Mouse (Mus musculus) cerebellum, adult (tissue): ENCODE results near the gene 4933412E24Rik.

ENCODE experiments used
- ATAC-seq: cut with Nextera tagmentation; 2 replicates; pipeline ENCODE4 v1.9.2; 2017; ENCODE audit warnings: mild to moderate bottlenecking, moderate library complexity, mixed read lengths; ENCODE audit not compliant: insufficient number of reproducible peaks, low FRiP score, low TSS enrichment

The 4933412E24Rik gene

GRCm38 (mm10) chr15:60016513-60016912 is at the start of gene 4933412E24Rik:
Gene 4933412E24Rik (minus strand): TSS chr15:60016613.
- ATAC-seq: no peak

GRCm38 (mm10) chr15:60030728-60031127 is 14.3 kb upstream of the 4933412E24Rik start:
- no peak for ATAC-seq

GRCm38 (mm10) chr15:60021256-60021655 is 4.8 kb upstream of the 4933412E24Rik start:
- ATAC-seq: no peak

DNA sequence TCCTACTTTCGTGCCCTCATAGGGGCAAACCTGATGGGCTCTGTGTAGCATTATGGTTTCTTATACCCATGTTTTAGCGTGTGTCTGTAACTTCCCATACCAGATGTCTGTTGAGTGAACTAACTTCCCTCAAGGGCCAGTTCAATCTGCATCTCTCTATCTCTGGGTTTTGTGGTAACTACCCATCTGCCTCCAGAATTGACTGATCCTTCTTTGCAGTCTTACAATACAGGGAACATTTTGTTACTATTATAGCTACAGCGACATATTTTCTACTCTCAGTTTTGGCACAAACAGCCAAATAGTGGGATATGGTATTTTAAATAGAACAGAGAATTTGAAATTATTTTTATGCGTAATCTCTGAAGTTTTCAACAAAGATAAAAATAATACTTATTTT is 6.2 kb downstream of the 4933412E24Rik start:
- no peak for ATAC-seq

- no peak for ATAC-seq
Measured at GRCm38 (mm10) chr15:60009610-60010009, 6.8 kb downstream of the 4933412E24Rik start.

DNA sequence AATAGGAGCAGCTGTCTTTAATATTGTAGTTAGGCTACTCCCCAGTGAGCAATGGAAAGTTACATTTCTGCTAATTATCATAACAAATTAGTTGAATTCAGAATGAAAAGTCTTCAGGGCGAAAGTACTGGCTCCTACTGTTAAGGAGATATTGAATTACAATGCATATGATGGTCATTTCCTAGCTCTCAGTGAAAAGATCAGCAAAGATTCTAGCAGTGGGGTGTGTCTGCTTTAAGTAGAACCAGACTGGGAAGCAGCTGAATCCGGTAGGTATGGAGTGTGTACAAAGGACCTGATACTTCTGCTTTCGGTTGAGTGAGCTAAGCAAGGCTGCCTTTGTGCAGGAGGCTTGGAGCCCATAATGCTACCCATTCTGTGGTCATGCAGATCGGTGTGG is 32.6 kb downstream of the 4933412E24Rik start:
- ATAC-seq: no peak

- no peak for ATAC-seq
Measured at GRCm38 (mm10) chr15:59975310-59975709, 41.1 kb downstream of the 4933412E24Rik start.

DNA sequence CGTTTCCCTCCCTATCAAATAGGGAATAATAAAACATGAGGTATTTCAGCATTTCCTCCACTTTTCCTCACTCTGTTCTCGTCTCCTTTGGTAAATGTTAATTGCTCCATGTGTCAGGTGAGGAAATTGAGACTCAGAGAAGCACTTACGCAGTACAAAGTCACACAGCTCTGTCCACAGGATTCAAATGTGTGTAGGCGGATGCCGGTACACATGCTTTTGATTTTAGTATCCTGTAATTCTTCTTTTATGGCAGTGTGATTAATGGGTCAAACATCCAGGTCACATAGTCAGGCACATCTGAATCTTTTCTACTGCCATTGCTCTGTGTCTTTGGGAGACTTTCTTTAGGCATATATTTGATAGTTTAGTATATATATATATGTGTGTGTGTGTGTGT is 41.8 kb downstream of the 4933412E24Rik start:
- ATAC-seq: no peak

DNA sequence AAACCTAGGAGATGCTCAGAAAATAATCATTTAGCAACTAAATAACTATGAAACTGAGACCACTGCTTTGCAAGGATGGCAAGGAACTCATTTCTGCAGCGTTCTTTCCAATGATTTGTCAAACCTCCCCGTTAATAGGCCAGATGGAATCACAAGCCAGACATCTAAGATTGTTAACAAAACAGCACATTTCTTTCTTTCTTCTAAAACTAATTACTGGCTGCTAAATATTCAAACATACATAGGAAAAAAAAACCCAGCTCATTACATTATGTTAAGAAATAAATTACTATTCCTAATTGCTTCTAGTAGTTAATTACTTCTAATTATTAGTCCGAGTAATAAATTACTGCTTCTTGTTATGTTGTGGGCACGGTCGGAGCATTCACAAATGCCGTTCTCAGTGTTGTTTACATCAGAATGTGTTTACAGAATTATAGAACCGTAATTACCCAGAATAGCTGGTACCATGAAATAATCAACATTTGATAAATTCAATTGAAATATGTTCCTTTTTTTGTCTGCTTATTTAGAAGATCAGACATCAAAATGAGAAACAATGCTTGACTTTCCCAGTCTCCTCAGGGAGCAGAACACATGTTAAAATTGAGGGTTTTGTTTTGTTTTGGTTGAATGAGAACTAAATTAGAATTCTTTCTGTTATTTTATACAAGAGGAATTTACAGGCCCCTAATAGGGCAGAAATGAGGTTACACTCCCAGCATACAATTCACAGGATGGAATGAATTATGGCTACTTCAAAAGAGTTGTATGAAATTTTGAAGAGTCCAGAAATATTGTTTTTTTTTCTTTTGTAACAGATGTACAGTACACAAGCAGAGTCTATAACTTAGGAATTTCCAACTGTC is 42.5 kb downstream of the 4933412E24Rik start:
- ATAC-seq: no peak
